Mouse (Mus musculus) erythroblast, embryonic 14.5 days (primary cell): ENCODE data around the gene Fbxl5. TPM values are rescaled to one million over a fixed set of nuclear protein-coding genes. Genes with fewer than 3 reads are reported as not detected.

ENCODE experiments used
- H3K27me3 ChIP-seq: 2 replicates; pipeline ENCODE4 v1.6.1; 2012; ENCODE audit warnings: inconsistent platforms; ENCODE audit not compliant: control insufficient read depth
- H3K36me3 ChIP-seq: 2 replicates; pipeline ENCODE4 v1.6.1; 2012; ENCODE audit warnings: mild to moderate bottlenecking, inconsistent platforms; ENCODE audit not compliant: control insufficient read depth
- H3K4me1 ChIP-seq: 2 replicates; pipeline ENCODE4 v1.6.1; 2012; ENCODE audit warnings: inconsistent platforms; ENCODE audit not compliant: control insufficient read depth
- H3K4me3 ChIP-seq: replicated peaks from 2 replicates; pipeline ENCODE3; 2012; ENCODE audit warnings: moderate library complexity, mild to moderate bottlenecking, inconsistent platforms
- H3K9me3 ChIP-seq: 2 replicates; pipeline ENCODE4 v1.6.1; 2012; ENCODE audit warnings: low read length, inconsistent platforms, mixed read lengths; ENCODE audit not compliant: control insufficient read depth
- GATA1 ChIP-seq: IDR thresholded peaks from 2 replicates; pipeline ENCODE4 v1.6.1; 2012; ENCODE audit warnings: low read length, inconsistent platforms, mixed read lengths
- TAL1 ChIP-seq: IDR thresholded peaks from 3 replicates; pipeline ENCODE4 v1.6.1; 2012; ENCODE audit warnings: low read length, inconsistent platforms, mixed read lengths
- polyA plus RNA-seq: library from polyadenylated mRNA; stranded (reverse); fragments of >175 nt; gene quantifications from 2 replicates; pipeline ENCODE4 v1.2.3, GENCODE M21; 2012

Fbxl5 gene
- polyA plus RNA-seq, 1 experiment: 0.27 TPM

DNA sequence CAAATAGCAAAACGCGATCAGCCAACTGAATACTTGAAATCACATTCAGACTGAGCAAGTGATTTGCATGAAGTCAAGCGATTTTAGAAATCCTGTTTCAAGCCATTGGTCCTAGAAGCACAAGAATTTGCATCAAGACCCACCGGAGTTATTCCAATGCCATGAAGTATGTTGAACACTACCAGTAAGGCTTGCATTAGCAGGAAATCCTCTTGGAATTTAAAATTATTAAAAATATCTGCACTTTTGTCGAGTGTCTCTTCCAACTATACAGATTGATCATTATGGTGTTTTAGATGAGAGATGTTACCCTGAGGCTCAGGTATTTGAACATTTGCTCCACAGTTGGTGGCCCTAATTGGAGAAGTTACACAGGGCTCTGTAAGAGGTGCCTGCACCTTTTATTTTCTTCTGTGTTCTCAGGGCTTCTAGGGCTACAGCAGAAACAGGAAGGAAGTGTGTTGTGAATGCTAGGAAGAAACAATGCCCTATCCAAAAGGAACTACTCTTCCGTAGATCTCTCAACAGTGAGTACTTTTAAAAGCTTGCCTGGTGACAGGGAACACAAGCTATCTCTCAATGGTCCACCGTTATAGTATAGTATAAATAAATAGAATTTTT is 32.5 kb upstream of the Fbxl5 start:
- TF ChIP-seq GATA1 (no peak), TAL1 (no peak)
- no peaks in the 10 kb centered on the region; the same call in 1 of the 2 replicates for H3K9me3 ChIP-seq
- H3K4me1 ChIP-seq: no peaks in the 10 kb centered on the region
- H3K36me3 ChIP-seq: no peaks in the 10 kb centered on the region
- H3K27me3 ChIP-seq: peaks cover 4% of the 10 kb centered on the region
- no peak overlapping the region for H3K4me3 ChIP-seq

DNA sequence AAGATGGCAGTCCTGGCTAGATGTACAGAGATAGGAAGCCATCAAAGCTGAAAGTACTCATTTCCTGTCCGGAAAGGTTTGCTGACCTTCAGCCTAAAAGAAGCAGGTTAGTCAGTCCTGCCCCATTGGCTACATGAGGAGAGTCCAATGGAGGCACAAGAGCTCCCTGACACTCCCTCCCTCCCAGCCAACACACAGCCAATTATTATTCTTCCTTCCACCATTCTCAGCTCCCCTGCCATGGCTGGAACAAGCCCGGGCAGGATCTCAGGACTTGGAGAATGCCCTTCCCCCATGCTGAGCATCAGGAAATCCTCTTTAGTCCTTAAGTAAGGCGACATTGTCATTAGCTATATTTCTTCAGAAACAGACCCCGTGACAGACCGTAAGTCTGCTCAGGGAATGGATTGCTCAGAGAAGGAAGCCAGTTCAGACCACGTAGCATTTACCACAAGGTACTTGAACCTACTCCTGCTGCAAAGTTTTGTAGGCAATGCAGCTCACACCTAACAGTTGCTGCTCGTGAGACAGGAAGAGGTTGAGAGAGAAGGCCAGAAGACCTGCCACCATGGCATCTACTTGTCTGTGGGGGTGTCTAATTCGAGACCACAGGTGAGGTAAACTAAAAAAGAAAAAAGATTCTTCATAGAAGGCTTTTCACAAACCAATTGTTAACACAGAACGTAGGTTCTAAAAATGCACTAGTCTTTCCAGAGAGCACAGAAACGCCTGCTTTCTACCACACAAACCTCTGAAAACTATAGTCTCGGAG is 31.8 kb upstream of the Fbxl5 start:
- no peak for TF ChIP-seq GATA1
- TF ChIP-seq TAL1: no peak

DNA sequence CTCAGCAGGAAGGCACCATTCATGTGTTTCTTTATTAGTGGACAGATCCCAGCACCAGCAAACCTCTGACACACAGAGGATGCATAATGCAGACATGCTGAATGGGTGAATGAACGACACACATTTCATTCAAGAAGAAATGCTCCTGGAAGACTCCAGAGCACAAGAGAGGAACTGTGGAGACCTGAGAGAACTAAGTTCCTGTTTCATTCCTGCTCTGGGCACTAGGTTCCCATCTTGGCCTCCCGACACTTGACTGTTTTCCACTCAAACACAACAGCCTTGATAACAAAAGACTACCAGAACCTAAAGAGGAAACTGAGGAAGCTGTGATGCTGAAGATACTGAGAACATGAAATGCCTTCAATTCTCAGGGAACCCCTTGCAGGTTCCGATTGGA is 26.8 kb upstream of the Fbxl5 start:
- H3K4me3 ChIP-seq: no peak overlapping the region
- TF ChIP-seq GATA1 (no peak), TAL1 (no peak)

More for the DNA sequence above, 31.8 kb upstream of the Fbxl5 start:
- no peaks in the 10 kb centered on the region for H3K36me3 ChIP-seq
- no peaks in the 10 kb centered on the region for H3K4me1 ChIP-seq
- H3K9me3 ChIP-seq: no peaks in the 10 kb centered on the region; the same call in 1 of the 2 replicates
- peaks cover 11% of the 10 kb centered on the region for H3K27me3 ChIP-seq
- H3K4me3 ChIP-seq: no peak overlapping the region

DNA sequence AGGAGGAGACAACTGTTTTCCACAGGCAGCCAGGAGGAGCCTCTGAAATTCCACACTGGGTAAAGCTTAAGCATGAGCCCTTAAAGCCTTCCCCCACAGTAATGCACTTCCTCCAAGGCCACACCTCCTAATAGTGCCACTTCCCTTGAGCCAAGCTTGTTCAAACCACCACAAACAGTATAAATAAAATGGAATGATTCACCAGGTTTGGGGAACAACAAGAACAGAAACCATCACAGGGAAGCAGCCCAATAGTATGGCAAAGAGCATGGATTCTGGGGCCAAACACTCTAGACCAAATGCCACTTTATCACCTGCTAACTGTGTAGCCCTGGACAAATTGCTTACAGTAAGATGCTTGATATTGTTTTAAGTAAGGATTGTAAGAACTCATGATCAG is 26.1 kb upstream of the Fbxl5 start:
- Histone ChIP-seq H3K4me1 (no peaks in the 10 kb centered on the region), H3K4me3 (no peak overlapping the region), H3K36me3 (no peaks in the 10 kb centered on the region), H3K27me3 (peaks cover 20% of the 10 kb centered on the region), H3K9me3 (peaks cover 2% of the 10 kb centered on the region; the same call in 1 of the 2 replicates)
- TF ChIP-seq TAL1: no peak

More for the DNA sequence above, 26.8 kb upstream of the Fbxl5 start:
- Histone ChIP-seq H3K27me3 (peaks cover 20% of the 10 kb centered on the region), H3K36me3 (no peaks in the 10 kb centered on the region), H3K4me1 (no peaks in the 10 kb centered on the region), H3K9me3 (peaks cover 2% of the 10 kb centered on the region; the same call in 1 of the 2 replicates)

DNA sequence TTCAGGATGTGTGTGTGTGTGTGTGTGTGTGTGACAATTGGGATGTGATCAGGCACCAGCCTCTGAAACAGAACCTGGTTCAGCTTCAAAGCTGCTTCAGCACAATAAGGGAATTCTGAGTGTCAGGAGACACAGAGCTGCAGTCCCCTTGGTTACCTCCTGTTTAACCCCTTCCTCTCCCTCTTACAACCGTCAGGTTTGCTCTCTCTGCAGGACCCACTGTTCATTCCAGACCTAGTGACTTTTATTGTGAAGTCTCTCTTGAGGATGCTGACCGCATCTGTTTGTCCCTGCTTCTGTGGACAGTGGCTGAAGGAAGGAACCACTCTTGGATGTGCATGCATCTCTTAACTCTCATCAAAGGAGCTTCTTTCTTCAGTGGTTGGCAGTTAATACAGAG is 24.8 kb upstream of the Fbxl5 start:
- TF ChIP-seq TAL1 (no peak), GATA1 (no peak)

DNA sequence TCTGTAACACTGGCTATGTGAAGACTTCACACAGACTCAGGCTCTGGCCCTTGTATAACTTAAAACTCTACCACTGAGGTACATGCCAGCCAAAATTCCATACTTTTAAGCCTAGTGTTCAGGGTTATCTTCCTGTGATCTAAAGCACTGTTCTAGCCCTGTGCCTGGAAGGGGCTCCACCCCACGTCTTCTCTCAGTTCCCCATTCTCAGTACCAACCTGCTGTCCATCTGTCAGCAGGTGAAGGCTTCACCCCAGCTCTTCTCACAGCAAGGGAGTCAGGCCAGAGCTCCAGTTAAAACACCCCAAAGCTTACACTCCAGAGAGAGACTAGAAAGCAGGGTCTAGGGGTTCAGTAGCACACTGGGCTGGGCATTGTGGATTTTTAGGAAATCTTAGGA is 24.2 kb upstream of the Fbxl5 start:
- no peak overlapping the region for H3K4me3 ChIP-seq
- H3K27me3 ChIP-seq: peaks cover 20% of the 10 kb centered on the region
- H3K36me3 ChIP-seq: no peaks in the 10 kb centered on the region
- no peak for TF ChIP-seq TAL1
- H3K9me3 ChIP-seq: peaks cover 2% of the 10 kb centered on the region; the same call in 1 of the 2 replicates
- H3K4me1 ChIP-seq: 0 out of 2 replicates have a peak, but pooled peaks cover 2% of the 10 kb centered on the region

More for the DNA sequence above, 24.8 kb upstream of the Fbxl5 start:
- H3K36me3 ChIP-seq: no peaks in the 10 kb centered on the region
- H3K9me3 ChIP-seq: peaks cover 2% of the 10 kb centered on the region; the same call in 1 of the 2 replicates
- peaks cover 20% of the 10 kb centered on the region for H3K27me3 ChIP-seq
- H3K4me1 ChIP-seq: 0 out of 2 replicates have a peak, but pooled peaks cover 2% of the 10 kb centered on the region
- H3K4me3 ChIP-seq: no peak overlapping the region

DNA sequence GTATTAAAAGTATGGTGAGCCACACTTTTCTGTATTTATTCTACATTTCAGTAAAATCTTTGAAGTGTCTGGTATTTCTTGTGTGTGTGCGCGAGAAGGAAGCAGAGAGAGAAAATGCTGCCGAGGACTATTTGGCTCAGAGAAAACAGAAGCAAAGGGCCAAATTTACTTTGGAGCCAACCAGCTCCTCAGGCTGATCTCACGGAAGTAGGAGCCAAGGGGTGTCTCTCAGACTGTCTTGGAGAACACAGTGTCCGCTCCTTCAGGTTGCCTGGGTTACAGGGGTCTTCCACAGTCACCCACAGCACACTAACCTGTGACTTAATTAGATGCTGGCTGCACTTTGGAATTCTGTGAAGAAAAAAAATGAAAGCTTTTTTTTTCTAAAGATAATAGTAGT is 23.6 kb upstream of the Fbxl5 start:
- peaks cover 20% of the 10 kb centered on the region for H3K27me3 ChIP-seq
- H3K4me3 ChIP-seq: no peak overlapping the region
- peaks cover 2% of the 10 kb centered on the region; the same call in 1 of the 2 replicates for H3K9me3 ChIP-seq
- H3K4me1 ChIP-seq: 0 out of 2 replicates have a peak, but pooled peaks cover 2% of the 10 kb centered on the region
- TF ChIP-seq TAL1 (no peak), GATA1 (no peak)
- no peaks in the 10 kb centered on the region for H3K36me3 ChIP-seq

DNA sequence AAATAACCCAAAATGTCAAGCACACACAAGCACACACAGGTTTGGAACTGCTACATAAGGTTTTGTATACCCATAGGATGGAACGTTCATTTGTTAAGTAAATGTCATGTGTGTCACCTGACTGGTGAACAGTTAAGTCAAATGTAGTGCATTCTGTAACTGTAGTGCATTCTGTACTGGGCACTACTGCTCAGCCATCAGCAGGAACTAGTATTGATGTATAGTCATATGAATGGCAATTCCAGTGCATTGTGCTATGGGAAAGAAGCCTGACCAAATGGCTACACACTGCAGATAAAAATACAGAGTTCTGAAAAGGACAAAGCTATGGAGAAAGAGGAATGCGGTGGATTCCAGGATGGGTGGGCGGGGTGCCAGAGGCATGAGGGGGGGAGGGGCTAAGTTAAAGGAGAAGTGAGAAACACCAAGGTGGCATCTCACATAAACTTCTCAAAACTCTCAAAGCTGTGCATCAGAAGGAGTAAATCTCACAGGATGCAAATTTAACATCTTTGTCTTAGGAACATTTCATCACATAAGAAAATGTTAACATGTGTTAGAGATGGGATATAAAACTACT is 21.2 kb upstream of the Fbxl5 start:
- TF ChIP-seq GATA1 (no peak), TAL1 (no peak)
- H3K36me3 ChIP-seq: no peaks in the 10 kb centered on the region
- H3K27me3 ChIP-seq: peaks cover 4% of the 10 kb centered on the region
- H3K4me3 ChIP-seq: no peak overlapping the region
- H3K4me1 ChIP-seq: 0 out of 2 replicates have a peak, but pooled peaks cover 2% of the 10 kb centered on the region
- peaks cover 2% of the 10 kb centered on the region; the same call in 1 of the 2 replicates for H3K9me3 ChIP-seq

DNA sequence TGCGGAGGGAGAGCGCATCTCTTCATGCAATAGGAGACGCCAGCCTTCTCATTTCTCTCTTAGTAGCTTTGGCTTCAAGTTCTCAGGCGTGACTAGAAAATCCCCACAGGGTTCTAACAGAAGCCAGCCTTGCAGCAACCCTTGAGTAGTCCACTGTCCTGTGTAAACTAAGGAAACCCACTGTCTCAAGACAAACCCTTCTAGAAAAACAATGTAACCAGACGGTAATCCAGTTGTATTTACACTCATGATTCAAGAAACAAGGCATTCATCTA is 20.5 kb upstream of the Fbxl5 start:
- no peak overlapping the region for H3K4me3 ChIP-seq

More for the DNA sequence above, 20.5 kb upstream of the Fbxl5 start:
- Histone ChIP-seq H3K4me1 (0 out of 2 replicates have a peak, but pooled peaks cover 2% of the 10 kb centered on the region), H3K36me3 (no peaks in the 10 kb centered on the region), H3K9me3 (peaks cover 2% of the 10 kb centered on the region; the same call in 1 of the 2 replicates), H3K27me3 (no peaks in the 10 kb centered on the region; the same call in 1 of the 2 replicates)
- no peak for TF ChIP-seq TAL1
- no peak for TF ChIP-seq GATA1
